Mouse (Mus musculus): ENCODE results near the gene Calr3.

Gene Calr3

GRCm38 (mm10) chr8:72443338-72443993 is at the start of gene Calr3, which contains the start of gene 1700030K09Rik:
Calr3 (minus strand) TSS chr8:72443870.
1700030K09Rik (plus strand) TSS chr8:72443880.
- peak; percentile 99 for DNase-seq (ENCODE audit: low read depth, low spot score)

- DNase-seq (ENCODE audit: low read depth, low spot score), result no peak
Observed at GRCm38 (mm10) chr8:72493381-72493780, 49.7 kb upstream of the Calr3 start.

- DNase-seq (ENCODE audit: low read depth, low spot score), result peak; percentile 99
Observed at GRCm38 (mm10) chr8:72492622-72493081, 49.0 kb upstream of the Calr3 start.

GRCm38 (mm10) chr8:72491680-72492621 is 48.3 kb upstream of the Calr3 start, which contains the start of gene Slc35e1:
Slc35e1 (minus strand) TSS chr8:72492614.
- peak; percentile 55 for DNase-seq (ENCODE audit: low read depth, low spot score)

GRCm38 (mm10) chr8:72491017-72491416 is 47.3 kb upstream of the Calr3 start:
- DNase-seq (ENCODE audit: low read depth, low spot score), result no peak

- DNase-seq (ENCODE audit: low read depth, low spot score), result no peak
Observed at GRCm38 (mm10) chr8:72487014-72487413, 43.3 kb upstream of the Calr3 start.

GRCm38 (mm10) chr8:72485456-72486199 is 42.0 kb upstream of the Calr3 start:
- DNase-seq (ENCODE audit: low read depth, low spot score), result peak; percentile 68

- DNase-seq (ENCODE audit: low read depth, low spot score), result peak; percentile 100
Observed at GRCm38 (mm10) chr8:72474826-72475546, 31.3 kb upstream of the Calr3 start, which contains the start of gene Cherp. Cherp (minus strand) TSS chr8:72475226.

- no peak for DNase-seq (ENCODE audit: low read depth, low spot score)
Observed at GRCm38 (mm10) chr8:72470684-72471083, 27.0 kb upstream of the Calr3 start.

- DNase-seq (ENCODE audit: low read depth, low spot score), result no peak
Observed at GRCm38 (mm10) chr8:72469984-72470383, 26.3 kb upstream of the Calr3 start.

GRCm38 (mm10) chr8:72469243-72469642 is 25.6 kb upstream of the Calr3 start:
- DNase-seq (ENCODE audit: low read depth, low spot score), result no peak

- DNase-seq (ENCODE audit: low read depth, low spot score), result no peak
Observed at GRCm38 (mm10) chr8:72464211-72464610, 20.5 kb upstream of the Calr3 start.

- no peak for DNase-seq (ENCODE audit: low read depth, low spot score)
Observed at GRCm38 (mm10) chr8:72459881-72460533, 16.3 kb upstream of the Calr3 start.

- no peak for DNase-seq (ENCODE audit: low read depth, low spot score)
Observed at GRCm38 (mm10) chr8:72458457-72458856, 14.8 kb upstream of the Calr3 start.

- no peak for DNase-seq (ENCODE audit: low read depth, low spot score)
Observed at GRCm38 (mm10) chr8:72457806-72458205, 14.1 kb upstream of the Calr3 start.

- no peak for DNase-seq (ENCODE audit: low read depth, low spot score)
Observed at GRCm38 (mm10) chr8:72455317-72455716, 11.6 kb upstream of the Calr3 start.

GRCm38 (mm10) chr8:72453904-72454303 is 10.2 kb upstream of the Calr3 start:
- peak; percentile 71 for DNase-seq (ENCODE audit: low read depth, low spot score)

- no peak for DNase-seq (ENCODE audit: low read depth, low spot score)
Observed at GRCm38 (mm10) chr8:72451516-72451915, 7.8 kb upstream of the Calr3 start.

- no peak for DNase-seq (ENCODE audit: low read depth, low spot score)
Observed at GRCm38 (mm10) chr8:72445071-72445470, 1.4 kb upstream of the Calr3 start.

- DNase-seq (ENCODE audit: low read depth, low spot score), result no peak
Observed at GRCm38 (mm10) chr8:72443994-72444350, 302 bp upstream of the Calr3 start.
